Mouse (Mus musculus) forelimb bud, embryonic 11.5 days (tissue): ENCODE data around the gene Plekhn1.

ENCODE experiments used
- DNase-seq: peaks from one replicate; pipeline ENCODE4 v3.0.0-alpha.2; 2012; ENCODE audit warnings: low read depth, low spot score

Plekhn1 gene

GRCm38 (mm10) chr4:156234701-156235213 lies at the start of gene Plekhn1:
Gene Plekhn1, minus strand, starts transcription at chr4:156234857.
- DNase-seq, result peak; percentile 48

GRCm38 (mm10) chr4:156255078-156255839 lies 20.6 kb upstream of the Plekhn1 start, which contains the start of gene Samd11:
Gene Samd11, minus strand, starts transcription at chr4:156255657.
- DNase-seq, result no peak

GRCm38 (mm10) chr4:156254361-156255077 lies 19.9 kb upstream of the Plekhn1 start:
- DNase-seq, result no peak

- no peak for DNase-seq
These were observed 18.4 kb upstream of the Plekhn1 start for GRCm38 (mm10) chr4:156253043-156253442.

GRCm38 (mm10) chr4:156252619-156253018 lies 18.0 kb upstream of the Plekhn1 start:
- DNase-seq, result no peak

- DNase-seq, result no peak
These were observed 17.5 kb upstream of the Plekhn1 start for GRCm38 (mm10) chr4:156252140-156252539.

GRCm38 (mm10) chr4:156251081-156251480 lies 16.4 kb upstream of the Plekhn1 start:
- DNase-seq, result no peak

GRCm38 (mm10) chr4:156249567-156249966 lies 14.9 kb upstream of the Plekhn1 start:
- no peak for DNase-seq

GRCm38 (mm10) chr4:156236651-156237447 lies 2.2 kb upstream of the Plekhn1 start:
- peak; percentile 28 for DNase-seq

GRCm38 (mm10) chr4:156235808-156236533 lies 1.3 kb upstream of the Plekhn1 start, which contains the start of gene Noc2l:
Gene Noc2l, plus strand, starts transcription at chr4:156236010.
- DNase-seq, result peak; percentile 90

- DNase-seq, result peak; percentile 45
These were observed 708 bp upstream of the Plekhn1 start for GRCm38 (mm10) chr4:156235360-156235770.

GRCm38 (mm10) chr4:156234021-156234501 lies 596 bp downstream of the Plekhn1 start:
- DNase-seq, result no peak

GRCm38 (mm10) chr4:156228393-156229024 lies 6.1 kb downstream of the Plekhn1 start:
- DNase-seq, result no peak

GRCm38 (mm10) chr4:156227752-156228392 lies 6.8 kb downstream of the Plekhn1 start:
- DNase-seq, result no peak

GRCm38 (mm10) chr4:156224276-156224675 lies 10.4 kb downstream of the Plekhn1 start:
- no peak for DNase-seq

GRCm38 (mm10) chr4:156219936-156220335 lies 14.7 kb downstream of the Plekhn1 start:
- DNase-seq, result no peak

GRCm38 (mm10) chr4:156217838-156218237 lies 16.8 kb downstream of the Plekhn1 start:
- DNase-seq, result no peak

- DNase-seq, result no peak
These were observed 17.5 kb downstream of the Plekhn1 start for GRCm38 (mm10) chr4:156217022-156217669.

GRCm38 (mm10) chr4:156216196-156216595 lies 18.5 kb downstream of the Plekhn1 start:
- no peak for DNase-seq
